Mouse (Mus musculus) 3134 (cell line): Measurements from ENCODE around the gene Ppp1cc.
"Not testable (repeated sequence)": the region's sequence is repeated elsewhere in the genome, so short reads cannot be mapped to it uniquely, and the experiment has no call there.

Source experiments
- DNase-seq: peaks from one replicate; pipeline ENCODE4 v3.0.0-alpha.2; 2011; ENCODE audit warnings: low spot score; ENCODE audit not compliant: insufficient read length; ENCODE audit errors: extremely low read depth

Ppp1cc gene

GRCm38 (mm10) chr5:122165233-122165915 lies 7.3 kb downstream of the Ppp1cc start:
- DNase-seq, result peak; percentile 18

GRCm38 (mm10) chr5:122166636-122167161 lies 8.6 kb downstream of the Ppp1cc start:
- peak; percentile 76 for DNase-seq

- DNase-seq, result no peak
Measured at GRCm38 (mm10) chr5:122168344-122169069, 10.4 kb downstream of the Ppp1cc start.

- DNase-seq, result no peak
Measured at GRCm38 (mm10) chr5:122171058-122171457, 13.0 kb downstream of the Ppp1cc start.

- DNase-seq, result no peak
Measured at GRCm38 (mm10) chr5:122175402-122175801, 17.3 kb downstream of the Ppp1cc start.

- no peak for DNase-seq
Measured at GRCm38 (mm10) chr5:122175961-122176360, 17.9 kb downstream of the Ppp1cc start.

GRCm38 (mm10) chr5:122176398-122176797 lies 18.3 kb downstream of the Ppp1cc start:
- DNase-seq, result peak; percentile 25

- no peak for DNase-seq
Measured at GRCm38 (mm10) chr5:122179665-122180064, 21.6 kb downstream of the Ppp1cc start.

- no peak for DNase-seq
Measured at GRCm38 (mm10) chr5:122184283-122184806, 26.3 kb downstream of the Ppp1cc start.

GRCm38 (mm10) chr5:122184858-122185257 lies 26.8 kb downstream of the Ppp1cc start:
- not testable (repeated sequence) for DNase-seq

- DNase-seq, result no peak
Measured at GRCm38 (mm10) chr5:122189115-122189514, 31.0 kb downstream of the Ppp1cc start.

GRCm38 (mm10) chr5:122190465-122190864 lies 32.4 kb downstream of the Ppp1cc start:
- DNase-seq, result no peak

- DNase-seq, result no peak
Measured at GRCm38 (mm10) chr5:122191269-122192063, 33.4 kb downstream of the Ppp1cc start.

GRCm38 (mm10) chr5:122192347-122192746 lies 34.3 kb downstream of the Ppp1cc start:
- DNase-seq, result no peak

GRCm38 (mm10) chr5:122200872-122201271 lies 42.8 kb downstream of the Ppp1cc start:
- DNase-seq, result no peak

- no peak for DNase-seq
Measured at GRCm38 (mm10) chr5:122201904-122202303, 43.8 kb downstream of the Ppp1cc start.

GRCm38 (mm10) chr5:122204180-122204579 lies 46.1 kb downstream of the Ppp1cc start:
- DNase-seq, result no peak

GRCm38 (mm10) chr5:122206475-122206874 lies 48.4 kb downstream of the Ppp1cc start, which contains the start of gene Hvcn1:
TSS of gene Hvcn1 (plus strand) at chr5:122206804.
- DNase-seq, result no peak

- no peak for DNase-seq
Measured at GRCm38 (mm10) chr5:122208909-122209308, 50.8 kb downstream of the Ppp1cc start.

- DNase-seq, result no peak
Measured at GRCm38 (mm10) chr5:122209591-122210368, 51.7 kb downstream of the Ppp1cc start.
